Mouse (Mus musculus) liver, embryonic 18 days (tissue): ENCODE results near the gene Apol7b. TPM values are rescaled to one million over a fixed set of nuclear protein-coding genes. Genes with fewer than 3 reads are reported as not detected.

Source experiments
- polyA plus RNA-seq: library from polyadenylated mRNA; depleted of rRNA; stranded (reverse); fragments of >200 nt; gene quantifications from 2 replicates; pipeline ENCODE4 v1.2.3, GENCODE M21; 2012; rRNA removed

Apol7b gene
- polyA plus RNA-seq: not detected in 2 replicates

GRCm38 (mm10) chr15:77447392-77447791 lies at the start of gene Apol7b:
TSS of gene Apol7b (minus strand) at chr15:77447492.

GRCm38 (mm10) chr15:77476693-77477092 lies 29.4 kb upstream of the Apol7b start, which contains the start of gene Apol10a:
TSS of gene Apol10a (plus strand) at chr15:77477047.

GRCm38 (mm10) chr15:77411035-77411434 lies 36.3 kb downstream of the Apol7b start, which contains the start of gene Apol9a:
TSS of gene Apol9a (minus strand) at chr15:77411135.

GRCm38 (mm10) chr15:77399027-77399426 lies 48.3 kb downstream of the Apol7b start, which contains the start of gene Apol7a:
TSS of gene Apol7a (minus strand) at chr15:77399110.

Other genes starting within 250 kb of the Apol7b start
- gene Rbfox2, start 140.5 kb downstream of the Apol7b start, polyA plus RNA-seq: 20.4 and 23.4 TPM in 2 replicates
- 13.9 and 21.6 TPM in 2 replicates for gene Apol7a, start 48.4 kb downstream of the Apol7b start, polyA plus RNA-seq
- gene Apol9a, start 36.4 kb downstream of the Apol7b start, polyA plus RNA-seq: 0.08 and 0.26 TPM in 2 replicates
- 0.01 TPM in 1 of 2 replicates, not detected in the other for gene Apol10a, start 29.6 kb upstream of the Apol7b start, polyA plus RNA-seq
- gene Apol11a, start 60.8 kb upstream of the Apol7b start, polyA plus RNA-seq: 0.02 and 0.04 TPM in 2 replicates
- gene Apol7c, start 85.8 kb upstream of the Apol7b start, polyA plus RNA-seq: 0.01 TPM in 1 of 2 replicates, not detected in the other
- gene 1700025B11Rik, start 114.4 kb upstream of the Apol7b start, polyA plus RNA-seq: not detected in 2 replicates
- 0.02 and 0.04 TPM in 2 replicates for gene Apol10b, start 148.6 kb upstream of the Apol7b start, polyA plus RNA-seq
- gene Gm36245, start 151.8 kb upstream of the Apol7b start, polyA plus RNA-seq: not detected in 2 replicates
- 0.67 and 1.5 TPM in 2 replicates for gene Apol11b, start 195.8 kb upstream of the Apol7b start, polyA plus RNA-seq